Mouse (Mus musculus): Measurements from ENCODE around the gene Gm13691. TPM values are rescaled to one million over a fixed set of nuclear protein-coding genes. Genes with fewer than 3 reads are reported as not detected.
"Not testable (repeated sequence)": the region's sequence is repeated elsewhere in the genome, so short reads cannot be mapped to it uniquely, and the experiment has no call there.

Gene Gm13691
- total and polyA plus RNA-seq, 3 experiments, result 0.04 to 0.44 TPM; not detected in 1

DNA sequence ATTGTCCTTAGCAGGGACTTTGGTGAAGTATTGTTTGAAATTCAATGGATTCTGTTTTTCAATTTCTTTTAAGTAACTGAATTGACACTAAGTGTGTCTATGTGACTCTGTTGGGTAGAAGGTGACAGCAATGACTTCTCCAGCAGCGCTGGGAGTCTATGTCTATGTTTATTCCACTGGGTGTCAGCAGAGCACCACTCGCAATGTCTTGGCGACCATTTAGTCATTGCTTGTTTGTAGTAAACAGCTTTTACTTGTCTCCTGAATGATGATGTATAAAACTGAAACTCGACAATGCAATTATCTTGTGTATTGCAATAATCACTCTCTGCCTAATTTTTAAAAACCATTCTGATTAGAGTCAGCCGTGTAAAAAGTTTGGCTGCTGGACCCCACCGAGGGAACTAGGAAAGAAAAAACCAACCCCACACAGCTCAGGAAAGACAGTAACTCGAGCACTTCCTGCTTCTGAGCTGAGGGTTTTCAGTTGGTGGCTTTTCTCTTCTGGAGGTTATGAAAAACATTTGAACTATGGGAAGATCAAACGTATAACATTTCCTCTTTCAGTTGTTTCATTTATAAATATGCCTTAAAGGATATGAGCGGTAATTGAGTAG, 3.4 kb downstream of the Gm13691 start:
- H3K9me3 ChIP-seq (replicated peaks; ENCODE audit: low read length); H3K4me1 ChIP-seq (ENCODE audit: control insufficient read depth in 1 of 2, insufficient read depth in 2 of 2); H3K36me3 ChIP-seq (replicated peaks in 1 of 2; ENCODE audit: control insufficient read depth in 1 of 2, insufficient read depth in 1 of 2, low read length in 1 of 2); H3K27me3 ChIP-seq (replicated peaks); H3K9ac ChIP-seq (ENCODE audit: insufficient read depth, low read depth); H3K27ac ChIP-seq (ENCODE audit: insufficient read depth, low read depth); dilution Hi-C loops (cut with MboI; ENCODE audit: extremely low pct_ligation_motif_present, extremely low pct_unique_long_range_greater_than_20kb, low sequenced_read_pairs); in situ Hi-C loops (cut with MboI; ENCODE audit: low pct_ligation_motif_present, low pct_unique_long_range_greater_than_20kb, low sequenced_read_pairs); H3K79me2 ChIP-seq (replicated peaks; ENCODE audit: control insufficient read depth, extremely low read depth, insufficient read depth, poor library complexity, severe bottlenecking): not testable (repeated sequence)
- DNase-seq (ENCODE audit: extremely low read depth), result peak; percentile 29
- H3K4me3 ChIP-seq (replicated peaks in 1 of 3; ENCODE audit: low read depth in 2 of 3, low read length in 2 of 3, poor library complexity in 1 of 3), result peak overlapping the region in 1 of 3 experiments; percentile 23
- peak overlapping the region; percentile 75 for H3K4me2 ChIP-seq (ENCODE audit: insufficient read depth, low read depth, poor library complexity, severe bottlenecking)
- TF ChIP-seq ELF1 (IDR thresholded peaks at IDR 0.05; ENCODE audit: low read depth, low read length), result peak; percentile 55

DNA sequence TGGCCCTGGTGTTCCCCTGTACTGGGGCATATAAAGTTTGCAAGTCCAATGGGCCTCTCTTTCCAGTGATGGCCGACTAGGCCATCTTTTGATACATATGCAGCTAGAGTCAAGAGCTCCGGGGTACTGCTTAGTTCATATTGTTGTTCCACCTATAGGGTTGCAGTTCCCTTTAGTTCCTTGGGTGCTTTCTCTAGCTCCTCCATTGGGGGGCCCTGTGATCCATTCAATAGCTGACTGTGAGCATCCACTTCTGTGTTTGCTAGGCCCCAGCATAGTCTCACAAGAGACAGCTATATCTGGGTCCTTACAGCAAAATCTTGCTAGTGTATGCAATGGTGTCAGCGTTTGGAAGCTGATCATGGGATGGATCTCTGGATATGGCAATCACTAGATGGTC, 4.2 kb downstream of the Gm13691 start:
- H3K36me3 ChIP-seq (replicated peaks in 1 of 2; ENCODE audit: control insufficient read depth in 1 of 2, insufficient read depth in 1 of 2, low read length in 1 of 2); H3K9me3 ChIP-seq (replicated peaks; ENCODE audit: low read length); dilution Hi-C loops (cut with MboI; ENCODE audit: extremely low pct_ligation_motif_present, extremely low pct_unique_long_range_greater_than_20kb, low sequenced_read_pairs); DNase-seq (ENCODE audit: extremely low read depth); in situ Hi-C loops (cut with MboI; ENCODE audit: low pct_ligation_motif_present, low pct_unique_long_range_greater_than_20kb, low sequenced_read_pairs); H3K4me3 ChIP-seq (replicated peaks in 1 of 3; ENCODE audit: low read depth in 2 of 3, low read length in 2 of 3, poor library complexity in 1 of 3); H3K4me1 ChIP-seq (ENCODE audit: control insufficient read depth in 1 of 2, insufficient read depth in 2 of 2); H3K27ac ChIP-seq (ENCODE audit: insufficient read depth, low read depth); H3K4me2 ChIP-seq (ENCODE audit: insufficient read depth, low read depth, poor library complexity, severe bottlenecking); H3K9ac ChIP-seq (ENCODE audit: insufficient read depth, low read depth); H3K79me2 ChIP-seq (replicated peaks; ENCODE audit: control insufficient read depth, extremely low read depth, insufficient read depth, poor library complexity, severe bottlenecking); H3K27me3 ChIP-seq (replicated peaks): not testable (repeated sequence)

DNA sequence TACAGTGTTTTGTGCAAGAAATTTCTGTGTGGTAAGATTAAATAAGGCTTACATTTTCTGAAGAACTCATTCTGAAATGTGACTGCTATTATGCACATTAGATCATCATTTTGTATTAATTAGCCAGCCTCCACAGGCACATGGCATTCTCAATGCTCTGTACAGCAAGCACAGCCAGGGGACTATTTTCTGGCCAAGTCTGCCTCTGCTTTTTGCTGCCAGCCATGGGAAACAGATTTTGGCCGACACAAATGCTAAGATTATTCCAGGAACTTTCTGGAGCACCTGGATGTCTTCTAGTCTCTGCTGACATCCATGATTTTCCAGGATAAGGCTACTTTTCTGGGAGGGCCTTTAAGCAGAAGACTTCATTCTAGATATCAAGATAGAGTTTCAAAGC, 18.6 kb downstream of the Gm13691 start:
- H3K79me2 ChIP-seq (replicated peaks; ENCODE audit: control insufficient read depth, extremely low read depth, insufficient read depth, poor library complexity, severe bottlenecking), result no peaks in the 10 kb centered on the region
- no peaks in the 10 kb centered on the region for H3K9me3 ChIP-seq (replicated peaks; ENCODE audit: low read length)
- no peaks in the 10 kb centered on the region for H3K27me3 ChIP-seq (replicated peaks)
- dilution Hi-C loops (cut with MboI; ENCODE audit: extremely low pct_ligation_motif_present, extremely low pct_unique_long_range_greater_than_20kb, low sequenced_read_pairs), result no loop called here
- H3K4me1 ChIP-seq (ENCODE audit: control insufficient read depth in 1 of 2, insufficient read depth in 2 of 2), result no peaks in the 10 kb centered on the region
- no peak overlapping the region for H3K4me3 ChIP-seq (replicated peaks in 1 of 3; ENCODE audit: low read depth in 2 of 3, low read length in 2 of 3, poor library complexity in 1 of 3)
- no peak overlapping the region for H3K9ac ChIP-seq (ENCODE audit: insufficient read depth, low read depth)
- no peaks in the 10 kb centered on the region for H3K36me3 ChIP-seq (replicated peaks in 1 of 2; ENCODE audit: control insufficient read depth in 1 of 2, insufficient read depth in 1 of 2, low read length in 1 of 2)
- TF ChIP-seq CHD1 (IDR thresholded peaks at IDR 0.05; ENCODE audit: low read depth, low read length) (no peak), NRF1 (IDR thresholded peaks at IDR 0.05; ENCODE audit: low read depth, low read length) (no peak), MEF2A (IDR thresholded peaks at IDR 0.05; ENCODE audit: borderline replicate concordance, low read depth, low read length) (no peak), MAFK (IDR thresholded peaks at IDR 0.05; ENCODE audit: insufficient replicate concordance, low read length) (no peak), EP300 (IDR thresholded peaks at IDR 0.05; ENCODE audit: low read length) (no peak)
- H3K27ac ChIP-seq (ENCODE audit: insufficient read depth, low read depth), result no peak overlapping the region
- H3K4me2 ChIP-seq (ENCODE audit: insufficient read depth, low read depth, poor library complexity, severe bottlenecking), result no peak overlapping the region
- DNase-seq (ENCODE audit: extremely low read depth), result no peak
- in situ Hi-C loops (cut with MboI; ENCODE audit: low pct_ligation_motif_present, low pct_unique_long_range_greater_than_20kb, low sequenced_read_pairs), result no loop called here

DNA sequence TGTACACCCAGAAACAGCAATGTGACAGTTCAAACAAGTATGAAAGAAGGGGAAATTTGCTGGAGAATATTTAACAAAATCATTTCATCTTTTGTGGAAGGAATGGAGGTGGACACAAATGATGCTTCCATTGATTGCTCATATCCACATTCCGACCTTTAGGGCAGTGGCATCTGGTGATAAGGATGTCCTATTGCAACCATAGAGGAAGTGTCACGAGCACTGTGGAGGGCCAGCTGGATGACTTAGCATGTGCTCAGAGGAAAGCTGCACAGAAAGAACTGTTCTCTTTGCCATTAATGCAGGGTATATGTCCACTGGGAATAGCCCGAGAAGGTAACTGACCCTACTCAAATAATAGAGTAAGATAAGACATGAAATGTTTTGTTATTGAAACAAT, 19.5 kb downstream of the Gm13691 start:
- no peak overlapping the region for H3K27ac ChIP-seq (ENCODE audit: insufficient read depth, low read depth)
- H3K4me2 ChIP-seq (ENCODE audit: insufficient read depth, low read depth, poor library complexity, severe bottlenecking), result no peak overlapping the region
- H3K4me3 ChIP-seq (replicated peaks in 1 of 3; ENCODE audit: low read depth in 2 of 3, low read length in 2 of 3, poor library complexity in 1 of 3), result no peak overlapping the region
- no peaks in the 10 kb centered on the region for H3K27me3 ChIP-seq (replicated peaks)
- dilution Hi-C loops (cut with MboI; ENCODE audit: extremely low pct_ligation_motif_present, extremely low pct_unique_long_range_greater_than_20kb, low sequenced_read_pairs) (no loop called here), in situ Hi-C loops (cut with MboI; ENCODE audit: low pct_ligation_motif_present, low pct_unique_long_range_greater_than_20kb, low sequenced_read_pairs) (no loop called here)
- DNase-seq (ENCODE audit: extremely low read depth), result no peak
- H3K4me1 ChIP-seq (ENCODE audit: control insufficient read depth in 1 of 2, insufficient read depth in 2 of 2), result no peaks in the 10 kb centered on the region
- no peak overlapping the region for H3K9ac ChIP-seq (ENCODE audit: insufficient read depth, low read depth)
- H3K9me3 ChIP-seq (replicated peaks; ENCODE audit: low read length), result no peaks in the 10 kb centered on the region
- TF ChIP-seq E2F4 (IDR thresholded peaks at IDR 0.05; ENCODE audit: insufficient replicate concordance, low read depth, low read length), result no peak
- no peak for TF ChIP-seq ZMIZ1 (IDR thresholded peaks at IDR 0.05; ENCODE audit: low read depth, low read length)
- TF ChIP-seq TCF12 (IDR thresholded peaks at IDR 0.05; ENCODE audit: low read depth, low read length), result no peak
- TF ChIP-seq TBP (conservative IDR thresholded peaks at IDR 0.05; ENCODE audit: low read depth, low read length), result no peak
- no peak for TF ChIP-seq NRF1 (IDR thresholded peaks at IDR 0.05; ENCODE audit: low read depth, low read length)
- no peak for TF ChIP-seq POLR2AphosphoS2 (IDR thresholded peaks at IDR 0.05; ENCODE audit: low read depth, low read length)
- no peaks in the 10 kb centered on the region for H3K36me3 ChIP-seq (replicated peaks in 1 of 2; ENCODE audit: control insufficient read depth in 1 of 2, insufficient read depth in 1 of 2, low read length in 1 of 2)
- H3K79me2 ChIP-seq (replicated peaks; ENCODE audit: control insufficient read depth, extremely low read depth, insufficient read depth, poor library complexity, severe bottlenecking), result no peaks in the 10 kb centered on the region

All from CH12.LX (cell line).